Mouse (Mus musculus) heart, postnatal 0 days (tissue): ENCODE measurements around the gene Ublcp1. TPM values are rescaled to one million over a fixed set of nuclear protein-coding genes. Genes with fewer than 3 reads are reported as not detected.

ENCODE experiments used
- ATAC-seq: fragments of 200-750 bp; cut with Nextera tagmentation; 2 replicates; pipeline ENCODE4 v1.8.0; 2017; ENCODE audit warnings: low read depth, moderate number of reproducible peaks, moderate library complexity; ENCODE audit not compliant: insufficient read depth
- DNase-seq: peaks from one replicate; pipeline ENCODE4 v3.0.0-alpha.2; 2016; ENCODE audit warnings: low spot score
- H3K27ac ChIP-seq: fragments of 300-500 bp; sonication (generic); 2 replicates; pipeline ENCODE4 v1.5.1; 2014; ENCODE audit warnings: low read depth, mild to moderate bottlenecking
- H3K27me3 ChIP-seq: fragments of 300-500 bp; sonication (generic); 2 replicates; pipeline ENCODE4 v1.6.1; 2014; ENCODE audit warnings: low read length, mixed read lengths; ENCODE audit not compliant: control insufficient read depth, insufficient read depth
- H3K36me3 ChIP-seq: fragments of 300-500 bp; sonication (generic); replicated peaks from 2 replicates; pipeline ENCODE4 v1.6.1; 2014; ENCODE audit warnings: low read length, mixed read lengths; ENCODE audit not compliant: control insufficient read depth, insufficient read depth
- H3K4me1 ChIP-seq: fragments of 300-500 bp; sonication (generic); 2 replicates; pipeline ENCODE4 v1.6.1; 2014; ENCODE audit warnings: antibody characterized with exemption; ENCODE audit not compliant: control insufficient read depth, insufficient read depth
- H3K4me2 ChIP-seq: fragments of 300-500 bp; sonication (generic); 2 replicates; pipeline ENCODE4 v1.6.1; 2014; ENCODE audit warnings: low read depth, mild to moderate bottlenecking, low read length, moderate library complexity
- H3K4me3 ChIP-seq: fragments of 300-500 bp; sonication (generic); 2 replicates; pipeline ENCODE4 v1.5.1; 2014; ENCODE audit warnings: low read depth, low read length
- H3K9ac ChIP-seq: fragments of 300-500 bp; sonication (generic); replicated peaks from 2 replicates; pipeline ENCODE4 v1.6.1; 2014; ENCODE audit warnings: low read depth, low read length, mixed read lengths
- H3K9me3 ChIP-seq: fragments of 300-500 bp; sonication (generic); replicated peaks from 2 replicates; pipeline ENCODE4 v1.6.1; 2016; ENCODE audit warnings: low read length; ENCODE audit not compliant: control insufficient read depth
- CTCF ChIP-seq: IDR thresholded peaks from 2 replicates; pipeline ENCODE4 v1.5.1; 2016; ENCODE audit warnings: antibody characterized with exemption, control low read depth, low read depth
- EP300 ChIP-seq: IDR thresholded peaks from 2 replicates; pipeline ENCODE4 v1.6.1; 2016; ENCODE audit warnings: antibody characterized with exemption, low read depth
- WGBS: fragments of 180-500 bp; shearing (Covaris S2); extraction: QIAGEN DNeasy Blood & Tissue Kit; methylation state at CpG from one replicate; pipeline ENCODE4 v1.1.7; 2014; 5-methylcytosine and 5-hydroxymethylcytosine counted together
- polyA plus RNA-seq: library from polyadenylated mRNA; unstranded; fragments of >200 nt; fragmentation: Nextera tagmentation; extraction: Ambion mirVana; gene quantifications from 2 replicates; pipeline ENCODE4 v1.2.1, GENCODE M21; 2015
- total RNA-seq: library from RNA; depleted of rRNA; stranded (reverse); fragments of >200 nt; gene quantifications from 2 replicates; pipeline ENCODE4 v1.2.3, GENCODE M21; 2014; ENCODE audit warnings: low replicate concordance; rRNA removed

Gene Ublcp1
- 15.0 and 16.2 TPM in 2 replicates for total RNA-seq
- 45.0 and 46.1 TPM in 2 replicates for polyA plus RNA-seq

DNA sequence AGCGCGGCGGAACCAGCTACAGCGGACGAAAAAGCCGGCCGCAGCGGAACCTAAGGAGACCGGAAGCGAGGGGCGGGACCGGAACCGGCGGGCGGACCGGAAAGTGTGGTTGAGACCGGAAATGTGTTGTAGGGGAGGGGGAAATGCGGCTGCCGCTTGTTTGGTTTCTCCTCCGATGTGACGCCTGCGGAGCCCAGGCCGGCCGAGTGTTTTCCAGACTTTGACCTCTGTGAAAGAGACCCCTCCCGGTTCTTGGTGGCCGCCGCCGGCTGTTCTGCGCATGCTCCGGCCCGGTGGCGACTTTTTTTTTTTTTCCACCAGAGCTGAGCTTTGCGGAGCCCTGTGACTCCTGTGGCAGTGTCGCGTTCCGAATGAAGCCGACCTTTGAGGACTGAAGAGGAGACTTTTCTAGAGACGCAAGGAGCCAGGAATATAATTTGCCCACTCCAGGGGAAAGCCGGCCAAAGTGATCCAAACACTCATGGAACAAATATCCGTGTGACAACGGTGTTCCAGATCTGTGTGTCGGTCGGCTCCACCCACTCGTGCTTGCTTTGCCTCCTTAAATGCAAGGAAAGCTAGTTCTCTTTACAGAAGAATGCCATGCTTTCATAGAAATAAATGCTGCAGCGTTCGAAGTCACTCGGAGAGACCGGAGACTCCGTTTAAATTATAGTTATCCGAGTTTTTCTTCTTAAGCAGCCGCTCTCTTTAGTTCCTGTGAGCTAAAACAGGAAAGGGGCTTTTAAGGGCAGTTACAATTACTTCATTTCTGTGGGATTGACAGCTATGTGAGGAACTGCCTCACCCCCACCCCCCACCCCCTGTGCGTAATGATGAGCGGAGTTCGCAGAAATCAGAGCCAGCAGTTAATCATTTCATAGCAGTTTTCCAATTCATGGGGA lies at the start of gene Ublcp1:
Ublcp1 (minus strand) TSS at position 67 of the 905 bp plus-strand sequence.
- ATAC-seq (peak; percentile 95), DNase-seq (peak; percentile 97)
- Histone ChIP-seq H3K4me3 (peak within 1 kb of the TSS; percentile 85), H3K4me1 (peaks cover 17% of the 10 kb centered on the region), H3K27me3 (no peaks in the 10 kb centered on the region), H3K4me2 (peak within 1 kb of the TSS; percentile 86), H3K27ac (peak within 1 kb of the TSS; percentile 97), H3K36me3 (peaks cover 3% of the 10 kb centered on the region; the same call in 1 of the 2 replicates), H3K9me3 (no peaks in the 10 kb centered on the region), H3K9ac (peak within 1 kb of the TSS; percentile 88)
- no peak for TF ChIP-seq CTCF
- TF ChIP-seq EP300: peak; percentile 76; the same call in 1 of the 2 replicates
- WGBS: under 1% methylated on average over 54 of the region's 54 CpGs

DNA sequence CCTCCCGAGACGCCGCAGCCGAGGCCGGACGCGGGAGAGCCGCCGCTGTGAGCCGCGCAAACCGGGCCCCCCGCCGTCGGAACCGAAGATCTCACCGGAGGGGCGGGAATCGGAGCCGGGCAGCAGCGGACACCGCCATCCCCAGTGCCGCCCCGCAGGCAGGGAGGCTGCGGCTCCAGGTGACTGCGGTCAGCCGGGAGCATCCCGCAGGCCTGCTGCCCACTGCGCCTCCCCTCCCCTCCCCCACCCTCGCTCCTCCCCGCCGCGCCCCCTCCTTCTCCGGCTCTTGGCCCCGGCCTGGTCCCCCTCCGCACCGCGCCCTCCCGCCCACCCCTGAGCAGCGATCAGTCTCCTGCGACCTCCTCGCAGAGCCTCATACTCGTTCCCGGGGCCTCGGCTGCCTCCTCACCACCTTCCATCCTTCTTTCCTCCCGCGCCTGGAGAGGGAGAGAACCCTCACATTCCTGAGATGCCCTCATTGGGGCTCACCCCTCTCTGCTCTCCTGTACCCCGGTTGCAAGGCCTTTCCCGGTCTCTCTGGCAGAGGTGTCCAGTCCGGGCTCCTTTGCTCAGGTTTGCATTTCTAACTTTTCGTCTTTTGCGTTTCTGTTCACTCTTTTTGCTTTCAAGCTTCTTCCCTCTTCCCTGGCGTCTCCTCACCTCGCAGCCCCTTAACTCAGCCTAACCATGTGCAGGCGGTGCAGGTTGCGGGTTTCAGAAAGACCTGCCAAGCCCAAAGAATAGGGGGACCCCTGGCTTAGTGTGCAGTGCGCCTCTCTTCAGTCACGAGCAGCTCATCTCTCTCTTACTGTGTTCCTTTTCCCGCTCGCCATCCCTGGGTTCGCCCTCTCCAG lies 49.0 kb upstream of the Ublcp1 start:
- Histone ChIP-seq H3K4me1 (peaks cover 12% of the 10 kb centered on the region), H3K27ac (peak overlapping the region; percentile 90), H3K9ac (peak overlapping the region; percentile 90), H3K9me3 (no peaks in the 10 kb centered on the region), H3K4me3 (peak overlapping the region; percentile 100), H3K4me2 (peak overlapping the region; percentile 99), H3K27me3 (no peaks in the 10 kb centered on the region), H3K36me3 (no peaks in the 10 kb centered on the region)
- ATAC-seq: peak; percentile 40
- DNase-seq: no peak
- WGBS: under 1% methylated on average over 33 of the region's 61 CpGs
- TF ChIP-seq CTCF (no peak), EP300 (no peak)

DNA sequence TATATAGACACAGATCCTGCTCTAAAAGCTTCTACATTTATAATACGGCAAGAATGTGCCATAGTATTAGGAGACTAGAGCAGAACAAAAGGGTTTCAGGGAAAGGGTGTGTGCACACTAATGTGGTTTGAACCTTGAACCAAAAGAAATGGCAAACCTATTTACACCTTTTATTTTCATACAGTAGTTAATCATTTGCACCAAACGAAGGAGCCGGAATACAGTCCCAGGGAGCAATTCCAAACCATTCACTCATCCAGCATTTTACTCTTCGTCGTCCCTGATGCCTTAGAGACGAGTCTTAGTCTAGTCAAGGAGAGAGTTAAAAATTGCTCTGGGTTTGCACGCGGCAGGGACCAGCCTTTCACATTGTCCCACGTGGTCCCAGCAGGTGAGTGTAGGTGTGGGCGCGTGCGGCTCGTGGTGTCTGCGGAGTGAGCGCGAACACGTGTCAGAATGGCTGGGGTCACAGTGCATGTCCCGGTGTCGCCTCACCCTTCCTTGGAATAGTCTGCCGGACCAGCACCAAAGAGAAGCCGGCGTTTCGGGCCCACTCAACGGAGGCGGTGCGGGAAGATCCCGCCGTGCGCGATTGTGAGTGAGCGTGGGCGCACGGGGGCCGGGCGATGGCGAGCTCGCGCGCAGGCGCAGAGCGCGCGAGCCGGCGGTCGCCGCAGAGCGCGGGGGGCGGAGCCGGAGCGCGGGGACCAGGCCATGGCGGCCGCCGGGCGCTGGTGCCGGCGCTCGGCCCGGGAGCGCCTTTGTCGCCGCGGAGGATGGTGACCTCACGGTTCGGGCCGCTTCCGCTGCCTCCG lies 48.2 kb upstream of the Ublcp1 start, which contains the start of gene Rnf145:
Rnf145 (plus strand) TSS at position 684 of the 815 bp plus-strand sequence.
- DNase-seq: peak; percentile 53
- Histone ChIP-seq H3K4me1 (peaks cover 9% of the 10 kb centered on the region), H3K4me2 (peak within 1 kb of the TSS; percentile 99), H3K9ac (peak within 1 kb of the TSS; percentile 90), H3K27ac (peak within 1 kb of the TSS; percentile 90), H3K4me3 (peak within 1 kb of the TSS; percentile 100), H3K36me3 (no peaks in the 10 kb centered on the region), H3K27me3 (no peaks in the 10 kb centered on the region), H3K9me3 (no peaks in the 10 kb centered on the region)
- peak; percentile 81 for ATAC-seq
- TF ChIP-seq CTCF (no peak), EP300 (no peak)
- WGBS: under 1% methylated on average over 59 of the region's 70 CpGs

DNA sequence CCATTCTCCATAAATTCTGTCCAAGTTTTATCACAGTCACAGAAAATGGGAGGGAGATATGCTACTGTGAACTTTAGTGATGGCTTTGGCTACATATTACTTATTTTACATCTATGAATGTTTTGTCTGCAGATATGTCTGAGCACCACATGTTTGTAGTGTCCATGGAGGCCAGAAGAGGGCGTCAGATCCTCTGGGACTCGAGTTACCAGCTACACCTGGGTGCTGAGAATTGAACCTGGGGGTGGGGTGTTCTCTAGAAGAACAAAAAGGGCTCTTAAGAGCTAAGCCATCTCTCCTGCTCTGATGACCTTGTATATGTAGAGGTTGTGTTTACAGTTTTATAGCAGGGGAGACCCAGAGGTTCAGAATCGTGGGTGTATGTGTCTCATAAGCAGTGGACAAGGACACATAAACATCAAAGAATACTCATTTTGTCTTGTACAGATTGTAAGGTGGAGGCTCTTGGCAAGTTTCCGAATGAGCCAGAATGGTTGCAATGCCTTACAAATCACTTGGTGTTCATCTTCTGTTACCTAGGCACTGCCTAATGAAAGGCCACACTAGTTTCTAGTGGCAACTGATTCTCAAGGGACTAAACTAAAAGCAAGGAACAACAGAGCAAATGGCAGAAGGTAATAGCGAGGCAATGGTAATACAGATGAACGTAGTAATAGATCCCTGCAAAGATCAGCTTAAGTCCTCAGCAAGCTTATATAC lies 47.4 kb upstream of the Ublcp1 start:
- 0 out of 2 replicates have a peak overlapping the region, but pooled peaks have one; percentile 100 for H3K4me3 ChIP-seq
- no peak overlapping the region for H3K9ac ChIP-seq
- TF ChIP-seq CTCF (no peak), EP300 (no peak)
- no peaks in the 10 kb centered on the region for H3K27me3 ChIP-seq
- H3K4me1 ChIP-seq: peaks cover 9% of the 10 kb centered on the region
- H3K36me3 ChIP-seq: no peaks in the 10 kb centered on the region
- H3K4me2 ChIP-seq: peak overlapping the region; percentile 99; the same call in 1 of the 2 replicates
- H3K27ac ChIP-seq: no peak overlapping the region
- no peaks in the 10 kb centered on the region for H3K9me3 ChIP-seq
- 54% methylated on average over 6 of the region's 6 CpGs for WGBS
- no peak for ATAC-seq
- DNase-seq: no peak
